Mouse (Mus musculus): ENCODE results near the gene Arr3.

Gene Arr3

GRCm38 (mm10) chrX:100605314-100605713, at the start of gene Arr3:
Gene Arr3 (plus strand): TSS chrX:100605497.
- DNase-seq (ENCODE audit: low spot score): no peak

- DNase-seq (ENCODE audit: low spot score): no peak
Measured at GRCm38 (mm10) chrX:100556026-100556425, 49.3 kb upstream of the Arr3 start.

- no peak for DNase-seq (ENCODE audit: low spot score)
Measured at GRCm38 (mm10) chrX:100565696-100566095, 39.6 kb upstream of the Arr3 start.

DNA sequence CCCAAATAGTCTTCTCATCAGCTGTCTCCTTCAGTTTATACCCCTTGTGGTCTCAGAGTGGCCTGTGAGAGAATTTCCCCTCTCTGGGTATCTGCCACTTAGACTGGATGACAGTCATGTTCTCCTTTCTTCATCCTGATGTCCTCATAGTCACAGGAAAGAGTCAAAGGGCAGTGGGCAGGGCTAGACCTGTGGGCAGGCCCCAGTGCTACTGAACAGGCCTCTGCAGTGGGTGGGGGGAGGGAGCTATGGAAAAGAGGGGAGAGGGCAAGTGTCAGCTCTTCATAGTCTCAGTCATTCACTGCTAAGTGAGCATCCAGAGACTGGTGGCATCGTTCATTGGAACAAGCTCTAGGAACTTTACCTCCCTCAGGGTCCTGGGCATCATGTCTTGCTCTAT, 33.3 kb upstream of the Arr3 start, which contains the start of gene Awat1:
Gene Awat1 (plus strand): TSS at position 301 of the 400 bp plus-strand sequence.
- no peak for DNase-seq (ENCODE audit: low spot score)

GRCm38 (mm10) chrX:100594791-100595190, 10.5 kb upstream of the Arr3 start, which contains the start of gene P2ry4:
Gene P2ry4 (minus strand): TSS chrX:100594869.
- DNase-seq (ENCODE audit: low spot score): no peak

GRCm38 (mm10) chrX:100597439-100597838, 7.9 kb upstream of the Arr3 start:
- DNase-seq (ENCODE audit: low spot score): no peak

GRCm38 (mm10) chrX:100599755-100600154, 5.5 kb upstream of the Arr3 start:
- DNase-seq (ENCODE audit: low spot score): no peak

DNA sequence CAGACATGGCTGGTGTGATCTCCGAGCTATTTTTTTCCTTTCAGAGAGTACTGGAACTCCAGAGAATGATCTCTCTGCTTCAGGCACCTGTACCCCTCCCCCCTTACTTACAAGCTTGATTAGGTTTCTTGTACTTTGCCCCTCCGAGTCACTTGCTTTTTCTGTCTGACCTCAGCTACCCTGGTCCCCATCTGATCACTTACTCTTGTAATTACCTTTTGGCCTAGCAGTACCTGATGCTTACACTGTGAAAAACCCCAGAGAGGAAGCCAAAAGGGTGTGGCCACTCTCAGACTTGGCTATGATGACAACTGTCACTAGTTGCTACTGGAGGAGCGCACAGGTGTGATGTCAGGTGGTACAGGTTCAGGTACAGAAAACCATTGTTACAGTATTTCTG, 13.2 kb downstream of the Arr3 start:
- DNase-seq (ENCODE audit: low spot score): no peak

DNA sequence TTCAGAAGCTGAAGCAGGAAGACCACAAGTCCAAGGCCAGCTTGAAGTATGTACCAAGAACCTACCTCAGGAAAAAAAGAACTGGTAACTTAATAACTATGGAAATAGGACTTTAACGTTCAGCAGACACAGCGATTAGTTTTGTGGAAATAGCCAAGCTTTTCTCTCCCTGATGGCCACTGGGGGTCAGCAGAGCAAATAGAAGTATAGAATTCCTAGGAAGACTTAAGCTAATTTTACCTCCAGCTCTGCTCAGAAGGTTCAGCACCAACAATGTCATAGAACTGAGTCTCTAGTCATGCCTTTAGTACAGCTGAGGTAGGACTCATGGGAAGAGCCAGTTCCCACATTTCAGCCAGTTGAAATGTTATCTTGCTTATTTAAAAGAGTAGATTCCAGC, 16.1 kb downstream of the Arr3 start:
- no peak for DNase-seq (ENCODE audit: low spot score)

GRCm38 (mm10) chrX:100624242-100624641, 18.9 kb downstream of the Arr3 start:
- no peak for DNase-seq (ENCODE audit: low spot score)

DNA sequence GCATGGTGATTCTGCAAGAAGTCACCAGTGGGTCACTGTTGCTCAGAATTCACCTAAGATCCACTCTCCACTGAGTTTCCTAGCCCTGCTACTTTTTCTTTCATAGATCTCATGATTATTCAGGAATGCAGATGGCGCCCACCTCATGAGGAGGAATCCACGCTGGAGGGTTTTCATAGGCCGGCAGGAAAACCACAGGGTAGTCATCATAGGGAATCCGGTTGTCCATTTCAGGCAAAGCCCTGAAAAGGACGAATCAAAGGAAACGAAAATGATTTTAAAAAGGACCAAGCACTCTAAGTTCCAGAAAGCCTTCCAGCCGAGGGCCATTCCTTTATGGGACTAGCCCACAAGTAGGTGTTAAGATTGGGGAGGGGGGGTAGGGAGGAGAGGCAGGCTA, 19.8 kb downstream of the Arr3 start:
- no peak for DNase-seq (ENCODE audit: low spot score)

GRCm38 (mm10) chrX:100625546-100625801, 20.2 kb downstream of the Arr3 start, which contains the start of gene Kif4:
Gene Kif4 (plus strand): TSS chrX:100625737.
- no peak for DNase-seq (ENCODE audit: low spot score)

GRCm38 (mm10) chrX:100625802-100626793, 20.8 kb downstream of the Arr3 start, which contains the start of gene Pdzd11:
Gene Pdzd11 (minus strand): TSS chrX:100626568.
- peak; percentile 39 for DNase-seq (ENCODE audit: low spot score)

- no peak for DNase-seq (ENCODE audit: low spot score)
Measured at GRCm38 (mm10) chrX:100629076-100629475, 23.8 kb downstream of the Arr3 start.

GRCm38 (mm10) chrX:100638477-100638876, 33.2 kb downstream of the Arr3 start:
- DNase-seq (ENCODE audit: low spot score): no peak

GRCm38 (mm10) chrX:100652848-100653247, 47.6 kb downstream of the Arr3 start:
- no peak for DNase-seq (ENCODE audit: low spot score)

- no peak for DNase-seq (ENCODE audit: low spot score)
Measured at GRCm38 (mm10) chrX:100664825-100665224, 59.5 kb downstream of the Arr3 start.

Data from layer of hippocampus, adult 9-10 months (tissue).